Mouse (Mus musculus): ENCODE data around the gene Nck2. TPM values are rescaled to one million over a fixed set of nuclear protein-coding genes. Genes with fewer than 3 reads are reported as not detected.

Nck2 gene
- polyA plus RNA-seq, 1 experiment from 2014 or later, result 6.0 TPM

- ATAC-seq (no peak), DNase-seq (no peak)
- Histone ChIP-seq H3K9me3 (ENCODE audit: low read length) (no peaks in the 10 kb centered on the region), H3K4me1 (ENCODE audit: insufficient read depth) (no peaks in the 10 kb centered on the region), H3K4me2 (ENCODE audit: low read depth, low read length) (no peak overlapping the region), H3K9ac (replicated peaks) (no peak overlapping the region), H3K4me3 (ENCODE audit: low read depth, low read length) (no peak overlapping the region), H3K27ac (ENCODE audit: low read depth) (no peak overlapping the region), H3K27me3 (ENCODE audit: insufficient read depth, low read length) (no peaks in the 10 kb centered on the region), H3K36me3 (replicated peaks; ENCODE audit: insufficient read depth, low read length) (no peaks in the 10 kb centered on the region)
- TF ChIP-seq CTCF (IDR thresholded peaks at IDR 0.05; ENCODE audit: low read depth) (no peak), EP300 (IDR thresholded peaks at IDR 0.05; ENCODE audit: low read depth) (no peak)
- 42% methylated on average over 3 of the region's 3 CpGs for WGBS (ENCODE audit: insufficient replicate concordance)
These were observed 148.7 kb downstream of the Nck2 start for GRCm38 (mm10) chr1:43593069-43593468.

GRCm38 (mm10) chr1:43594738-43595137, 150.4 kb downstream of the Nck2 start:
- WGBS (ENCODE audit: insufficient replicate concordance), result 52% methylated on average over 4 of the region's 4 CpGs

GRCm38 (mm10) chr1:43597731-43598130, 153.4 kb downstream of the Nck2 start:
- no peaks in the 10 kb centered on the region for H3K36me3 ChIP-seq (replicated peaks; ENCODE audit: insufficient read depth, low read length)
- TF ChIP-seq EP300 (IDR thresholded peaks at IDR 0.05; ENCODE audit: low read depth) (no peak), CTCF (IDR thresholded peaks at IDR 0.05; ENCODE audit: low read depth) (no peak)
- no peaks in the 10 kb centered on the region for H3K27me3 ChIP-seq (ENCODE audit: insufficient read depth, low read length)

More at GRCm38 (mm10) chr1:43594738-43595137, 150.4 kb downstream of the Nck2 start:
- no peak overlapping the region for H3K4me2 ChIP-seq (ENCODE audit: low read depth, low read length)
- no peak for ATAC-seq
- no peaks in the 10 kb centered on the region for H3K36me3 ChIP-seq (replicated peaks; ENCODE audit: insufficient read depth, low read length)
- no peaks in the 10 kb centered on the region for H3K9me3 ChIP-seq (ENCODE audit: low read length)
- DNase-seq, result no peak
- no peaks in the 10 kb centered on the region for H3K27me3 ChIP-seq (ENCODE audit: insufficient read depth, low read length)
- no peak overlapping the region for H3K9ac ChIP-seq (replicated peaks)
- H3K27ac ChIP-seq (ENCODE audit: low read depth), result no peak overlapping the region
- no peaks in the 10 kb centered on the region for H3K4me1 ChIP-seq (ENCODE audit: insufficient read depth)
- TF ChIP-seq EP300 (IDR thresholded peaks at IDR 0.05; ENCODE audit: low read depth) (no peak), CTCF (IDR thresholded peaks at IDR 0.05; ENCODE audit: low read depth) (no peak)
- no peak overlapping the region for H3K4me3 ChIP-seq (ENCODE audit: low read depth, low read length)

GRCm38 (mm10) chr1:43599483-43599882, 155.1 kb downstream of the Nck2 start:
- no peaks in the 10 kb centered on the region for H3K27me3 ChIP-seq (ENCODE audit: insufficient read depth, low read length)
- no peaks in the 10 kb centered on the region for H3K9me3 ChIP-seq (ENCODE audit: low read length)
- no peaks in the 10 kb centered on the region for H3K4me1 ChIP-seq (ENCODE audit: insufficient read depth)
- ATAC-seq (no peak), DNase-seq (no peak)
- no peaks in the 10 kb centered on the region for H3K36me3 ChIP-seq (replicated peaks; ENCODE audit: insufficient read depth, low read length)
- no peak overlapping the region for H3K4me2 ChIP-seq (ENCODE audit: low read depth, low read length)
- TF ChIP-seq EP300 (IDR thresholded peaks at IDR 0.05; ENCODE audit: low read depth), result no peak
- TF ChIP-seq CTCF (IDR thresholded peaks at IDR 0.05; ENCODE audit: low read depth), result no peak
- H3K9ac ChIP-seq (replicated peaks), result no peak overlapping the region
- no peak overlapping the region for H3K27ac ChIP-seq (ENCODE audit: low read depth)
- H3K4me3 ChIP-seq (ENCODE audit: low read depth, low read length), result no peak overlapping the region

More at GRCm38 (mm10) chr1:43597731-43598130, 153.4 kb downstream of the Nck2 start:
- H3K9me3 ChIP-seq (ENCODE audit: low read length), result no peaks in the 10 kb centered on the region
- no peak overlapping the region for H3K4me3 ChIP-seq (ENCODE audit: low read depth, low read length)
- H3K4me1 ChIP-seq (ENCODE audit: insufficient read depth), result no peaks in the 10 kb centered on the region
- H3K9ac ChIP-seq (replicated peaks), result no peak overlapping the region
- no peak overlapping the region for H3K4me2 ChIP-seq (ENCODE audit: low read depth, low read length)
- no peak for ATAC-seq
- H3K27ac ChIP-seq (ENCODE audit: low read depth), result no peak overlapping the region
- no peak for DNase-seq

- Histone ChIP-seq H3K4me2 (ENCODE audit: low read depth, low read length) (no peak overlapping the region), H3K9ac (replicated peaks) (no peak overlapping the region), H3K4me1 (ENCODE audit: insufficient read depth) (no peaks in the 10 kb centered on the region), H3K4me3 (ENCODE audit: low read depth, low read length) (no peak overlapping the region), H3K9me3 (ENCODE audit: low read length) (no peaks in the 10 kb centered on the region), H3K36me3 (replicated peaks; ENCODE audit: insufficient read depth, low read length) (no peaks in the 10 kb centered on the region), H3K27ac (ENCODE audit: low read depth) (no peak overlapping the region), H3K27me3 (ENCODE audit: insufficient read depth, low read length) (no peaks in the 10 kb centered on the region)
- TF ChIP-seq CTCF (IDR thresholded peaks at IDR 0.05; ENCODE audit: low read depth), result no peak
- no peak for TF ChIP-seq EP300 (IDR thresholded peaks at IDR 0.05; ENCODE audit: low read depth)
- WGBS (ENCODE audit: insufficient replicate concordance), result 43% methylated on average over 8 of the region's 8 CpGs
- DNase-seq (no peak), ATAC-seq (no peak)
These were observed 156.7 kb downstream of the Nck2 start for GRCm38 (mm10) chr1:43601054-43601453.

GRCm38 (mm10) chr1:43615948-43616347, 171.6 kb downstream of the Nck2 start:
- no peaks in the 10 kb centered on the region for H3K9me3 ChIP-seq (ENCODE audit: low read length)
- ATAC-seq, result no peak
- H3K4me2 ChIP-seq (ENCODE audit: low read depth, low read length), result no peak overlapping the region
- H3K9ac ChIP-seq (replicated peaks), result no peak overlapping the region
- no peak for TF ChIP-seq CTCF (IDR thresholded peaks at IDR 0.05; ENCODE audit: low read depth)
- no peak for TF ChIP-seq EP300 (IDR thresholded peaks at IDR 0.05; ENCODE audit: low read depth)
- 67% methylated on average over 4 of the region's 4 CpGs for WGBS (ENCODE audit: insufficient replicate concordance)
- no peaks in the 10 kb centered on the region for H3K36me3 ChIP-seq (replicated peaks; ENCODE audit: insufficient read depth, low read length)
- H3K27me3 ChIP-seq (ENCODE audit: insufficient read depth, low read length), result no peaks in the 10 kb centered on the region
- H3K4me3 ChIP-seq (ENCODE audit: low read depth, low read length), result no peak overlapping the region
- H3K4me1 ChIP-seq (ENCODE audit: insufficient read depth), result no peaks in the 10 kb centered on the region
- DNase-seq, result no peak
- no peak overlapping the region for H3K27ac ChIP-seq (ENCODE audit: low read depth)

Other genes starting within 250 kb of the Nck2 start
- 2.0 and 2.4 TPM in 2 replicates for gene Fhl2, start 247.6 kb upstream of the Nck2 start, polyA plus RNA-seq (2015; fragmentation: Nextera tagmentation; extraction: Ambion mirVana)

Data from liver, postnatal 0 days (tissue).